Mouse (Mus musculus) v-Abl transformed pro-B cells (cell line): Measurements from ENCODE around the gene Mbip.

Experiments
- in situ Hi-C, 2 experiments: fragments of 400-800 bp; cut with MboI; formaldehyde crosslinking; loops; one replicate each; pipeline ENCODE4 v1.15.1; 2025; ENCODE audit not compliant: unreplicated experiment in 2 of 2

The Mbip gene

DNA sequence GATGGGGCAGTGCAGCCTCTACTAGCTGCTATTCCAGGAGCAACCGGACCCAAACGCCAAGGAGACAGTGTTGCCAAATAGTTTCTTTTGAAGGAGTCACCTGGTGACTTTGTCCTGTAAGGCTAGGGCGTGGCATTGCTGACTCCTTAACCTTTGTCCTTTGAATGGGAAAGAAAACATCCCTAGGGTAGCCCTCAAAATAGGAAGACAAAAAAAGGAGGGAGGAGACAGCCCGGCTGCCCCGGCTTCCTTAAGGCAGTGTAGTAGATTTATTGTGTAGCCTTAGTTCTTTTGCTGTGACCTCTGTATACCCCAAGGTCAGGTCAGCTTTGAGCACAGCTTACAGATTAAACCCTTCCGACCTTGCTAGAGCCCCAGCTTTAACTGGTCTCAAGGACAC, 49.2 kb downstream of the Mbip start:
- in situ Hi-C loops = no loop called here

GRCm38 (mm10) chr12:56295160-56295559, 50.5 kb downstream of the Mbip start:
- in situ Hi-C loops = no loop called here

DNA sequence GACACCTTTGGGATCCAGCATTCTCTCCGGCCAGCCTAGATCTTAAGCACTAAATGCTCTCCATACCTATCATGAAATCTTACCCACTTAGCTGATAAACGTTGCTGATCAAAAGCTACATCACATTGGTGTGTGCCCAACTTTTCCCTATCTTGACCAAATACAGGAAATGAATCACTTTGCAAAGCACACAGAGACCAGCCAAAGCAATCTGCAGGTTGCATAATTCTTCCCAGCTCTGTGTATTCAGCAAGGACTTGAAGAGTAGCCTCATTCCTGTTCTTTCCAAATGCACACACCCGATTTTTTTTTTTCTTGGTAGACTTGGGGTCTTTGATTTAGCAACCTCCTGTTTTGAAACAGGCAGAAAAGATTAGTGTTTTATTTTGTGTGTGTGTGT, 57.1 kb downstream of the Mbip start:
- in situ Hi-C loops = no loop called here

DNA sequence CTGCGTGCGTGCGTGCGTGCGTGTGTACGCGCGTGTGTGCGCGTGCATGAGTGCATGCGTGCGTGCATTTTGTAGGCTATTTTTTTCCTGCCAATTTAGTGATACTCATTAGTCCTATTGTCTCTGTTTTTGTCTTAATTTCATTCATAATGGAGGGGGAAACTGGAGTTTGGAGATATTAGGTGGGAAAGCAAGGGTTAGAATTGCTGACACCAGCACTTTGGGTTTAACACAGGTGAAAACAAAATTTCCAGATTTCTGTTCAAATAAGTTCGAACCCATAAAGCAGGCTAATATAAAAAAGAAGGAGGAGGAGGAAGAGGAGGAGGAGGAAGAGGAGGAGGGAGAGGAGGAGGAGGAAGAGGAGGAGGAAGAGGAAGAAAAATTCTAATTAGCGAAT, 58.9 kb downstream of the Mbip start:
- in situ Hi-C loops = no loop called here

DNA sequence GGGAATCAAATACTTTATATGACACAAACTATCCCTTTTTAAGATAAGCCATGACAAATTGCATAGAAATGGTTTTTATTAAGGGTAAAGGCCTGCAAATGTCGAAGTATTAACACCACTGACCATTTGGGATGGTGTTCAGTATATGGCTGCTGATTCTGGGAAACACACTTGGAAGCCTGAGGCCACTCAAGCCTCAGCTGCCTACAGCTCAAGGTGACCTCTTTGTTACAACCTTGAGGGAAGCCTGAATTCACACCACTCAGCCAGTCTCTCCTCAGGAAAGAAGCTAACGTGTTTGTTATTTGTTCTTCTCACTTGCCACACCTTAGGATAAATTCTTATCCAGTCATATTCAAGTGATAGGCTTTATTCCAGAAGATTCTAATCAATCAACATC, 61.5 kb downstream of the Mbip start:
- in situ Hi-C loops = no loop called here

- in situ Hi-C loops = no loop called here
Observed at GRCm38 (mm10) chr12:56281649-56282048, 64.0 kb downstream of the Mbip start.
